Mouse (Mus musculus) adrenal gland, postnatal 36 days (tissue): ENCODE measurements at regions not wholly inside any gene's neighbourhood (a gene's known extent, or its start where the extent isn't known, plus 50 kb on each side); places are given as distances from the start of the nearest gene placed in this dataset.

ENCODE experiments used
- DNase-seq, 2 experiments: peaks; one replicate each; pipeline ENCODE4 v3.0.0; 2021; ENCODE audit warnings: mixed read lengths in 1 of 2

DNA sequence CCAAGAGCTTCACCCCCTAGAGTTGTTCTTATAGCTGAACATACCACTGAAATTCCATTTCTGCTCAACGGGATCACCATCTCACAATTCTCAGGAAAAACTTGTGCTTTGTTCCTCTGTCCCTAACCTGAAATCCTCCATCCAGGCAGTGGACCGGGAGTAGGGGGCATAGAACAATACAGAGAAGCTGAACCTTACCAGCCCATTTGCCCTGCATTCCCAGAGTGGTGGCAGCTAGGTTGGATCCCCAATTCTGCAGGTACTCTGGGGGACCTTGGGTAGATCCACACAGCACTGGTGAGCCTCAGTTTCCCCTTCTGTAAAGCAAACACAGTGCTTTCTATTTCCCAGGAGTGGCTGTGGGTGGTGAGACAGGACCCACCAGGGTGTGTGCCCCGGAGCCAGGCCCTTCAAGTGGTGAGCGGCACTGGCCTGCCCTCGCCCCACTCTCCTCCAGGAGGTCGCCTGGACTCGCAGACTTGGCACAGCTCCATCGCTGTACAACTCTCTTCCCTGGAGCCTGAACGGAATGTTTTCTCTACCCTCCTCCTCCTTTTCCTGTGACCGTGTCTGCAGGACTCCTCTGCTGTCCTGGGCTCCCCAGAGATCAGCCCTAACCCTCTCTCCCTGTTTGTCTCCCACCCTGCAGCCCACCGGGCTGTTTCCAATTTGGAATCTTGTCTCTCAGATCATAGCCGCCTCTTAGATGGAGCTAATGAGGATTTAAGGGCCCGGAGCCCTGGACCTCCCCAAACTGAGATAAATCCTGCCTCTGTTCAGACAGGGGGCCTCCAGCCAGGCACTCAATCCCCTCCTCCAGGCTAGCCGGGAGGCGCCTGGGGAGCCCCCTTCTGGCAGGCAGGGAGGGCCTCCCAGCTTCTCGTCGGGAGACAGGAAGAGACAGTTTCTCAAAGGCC lies 52.3 kb upstream of the Cux1 start:
- DNase-seq, result peak; percentile 20 to 36

DNA sequence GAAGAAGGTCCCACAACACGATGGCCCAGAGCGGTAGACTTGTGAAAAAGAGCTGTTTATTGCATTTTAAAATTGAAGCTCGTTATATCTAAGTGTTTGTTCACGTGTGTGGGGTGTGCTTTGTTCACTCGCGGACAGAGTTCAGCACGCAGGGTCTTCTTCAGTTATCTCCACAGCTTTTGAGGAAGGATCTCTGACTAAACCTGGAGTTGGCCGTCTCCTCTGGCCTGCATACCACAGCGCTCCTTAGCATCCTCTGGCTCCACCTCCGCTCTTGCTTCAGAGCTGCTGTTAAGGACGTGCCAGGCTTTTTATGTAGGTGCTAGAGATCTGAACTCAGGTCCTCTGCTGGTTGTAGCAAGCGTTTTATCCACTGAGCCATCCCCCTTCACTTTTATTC lies 52.9 kb upstream of the Cux1 start:
- DNase-seq, result no peak

GRCm38 (mm10) chr5:136621336-136622125 lies 54.2 kb upstream of the Cux1 start:
- no peak for DNase-seq

DNA sequence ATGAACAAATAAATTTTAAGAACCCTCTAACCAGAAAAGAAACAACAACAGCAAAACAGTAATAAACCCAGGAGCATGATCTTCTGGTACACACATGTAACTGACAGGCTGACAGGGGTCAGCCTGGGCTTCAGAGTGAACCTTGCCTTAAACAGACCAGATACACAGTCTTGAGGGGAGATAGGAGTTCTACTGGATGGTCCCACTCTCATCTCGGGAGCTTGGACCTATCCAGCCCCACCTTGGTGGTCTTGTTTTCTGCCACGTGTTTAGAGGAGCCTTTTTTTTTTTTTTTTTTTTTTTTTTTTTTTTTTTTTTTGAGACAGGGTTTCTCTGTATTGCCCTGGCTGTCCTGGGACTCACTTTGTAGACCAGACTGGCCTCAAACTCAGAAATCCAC lies 54.9 kb upstream of the Cux1 start:
- DNase-seq, result no peak

DNA sequence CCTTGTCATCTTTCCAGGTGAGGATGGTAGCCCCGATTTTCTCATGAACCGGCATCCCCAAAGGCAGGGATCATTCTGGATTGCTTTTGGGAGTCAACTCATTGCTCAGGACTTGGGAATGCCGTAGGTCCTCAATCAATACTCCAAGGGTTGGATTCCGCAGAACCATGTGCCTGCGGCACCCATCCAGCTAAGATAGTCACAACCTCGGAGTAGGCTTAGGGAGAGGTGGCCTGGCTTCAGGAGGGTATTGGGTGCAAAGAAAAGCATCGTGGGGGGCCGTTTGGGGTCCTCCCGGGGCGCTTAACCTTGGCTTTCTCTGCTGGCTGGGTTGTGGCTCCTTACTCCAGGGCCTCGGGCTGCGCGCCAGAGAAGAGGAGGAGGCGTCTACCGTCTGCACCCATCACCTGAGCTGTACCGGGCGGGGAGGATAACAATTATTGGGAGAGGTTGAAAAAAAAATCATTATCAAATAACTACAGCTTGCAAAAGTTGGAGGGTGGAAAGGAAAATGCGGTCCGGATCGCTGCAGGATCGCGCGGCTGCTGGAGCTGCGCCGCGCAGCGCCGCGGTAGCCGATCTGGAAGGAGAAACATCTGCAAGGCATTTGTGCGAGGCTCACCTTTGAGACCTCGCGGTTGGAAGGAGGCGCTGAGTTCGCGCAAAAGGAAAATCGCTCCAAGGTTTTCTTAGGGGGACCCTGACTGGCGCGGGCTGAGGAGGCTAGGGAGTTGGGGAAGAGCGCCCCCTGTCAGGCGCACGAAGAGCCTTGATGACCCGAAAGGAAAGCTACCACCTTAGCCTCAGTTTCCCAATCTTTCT lies 55.6 kb upstream of the Cux1 start:
- DNase-seq, result peak; percentile 68 to 79

DNA sequence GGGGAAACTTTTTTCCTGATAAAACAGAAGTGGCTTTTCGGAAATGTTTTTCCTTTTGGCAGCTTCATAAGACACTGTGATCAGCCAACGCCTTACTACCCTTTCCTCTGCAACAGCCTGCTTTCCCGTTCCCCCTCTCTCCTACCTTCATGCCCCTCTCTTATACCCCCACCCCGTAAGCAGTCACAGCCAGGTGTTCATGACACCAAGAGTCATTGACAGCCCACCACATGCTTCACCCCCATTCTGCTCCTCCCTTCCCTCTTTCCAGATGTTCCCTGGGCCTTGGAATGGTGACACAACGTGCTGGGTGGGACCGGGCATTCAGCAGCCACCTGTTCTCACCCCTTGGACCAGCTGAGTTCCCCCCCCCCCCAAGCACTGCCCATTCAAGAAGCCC lies 56.5 kb upstream of the Cux1 start:
- no peak for DNase-seq

DNA sequence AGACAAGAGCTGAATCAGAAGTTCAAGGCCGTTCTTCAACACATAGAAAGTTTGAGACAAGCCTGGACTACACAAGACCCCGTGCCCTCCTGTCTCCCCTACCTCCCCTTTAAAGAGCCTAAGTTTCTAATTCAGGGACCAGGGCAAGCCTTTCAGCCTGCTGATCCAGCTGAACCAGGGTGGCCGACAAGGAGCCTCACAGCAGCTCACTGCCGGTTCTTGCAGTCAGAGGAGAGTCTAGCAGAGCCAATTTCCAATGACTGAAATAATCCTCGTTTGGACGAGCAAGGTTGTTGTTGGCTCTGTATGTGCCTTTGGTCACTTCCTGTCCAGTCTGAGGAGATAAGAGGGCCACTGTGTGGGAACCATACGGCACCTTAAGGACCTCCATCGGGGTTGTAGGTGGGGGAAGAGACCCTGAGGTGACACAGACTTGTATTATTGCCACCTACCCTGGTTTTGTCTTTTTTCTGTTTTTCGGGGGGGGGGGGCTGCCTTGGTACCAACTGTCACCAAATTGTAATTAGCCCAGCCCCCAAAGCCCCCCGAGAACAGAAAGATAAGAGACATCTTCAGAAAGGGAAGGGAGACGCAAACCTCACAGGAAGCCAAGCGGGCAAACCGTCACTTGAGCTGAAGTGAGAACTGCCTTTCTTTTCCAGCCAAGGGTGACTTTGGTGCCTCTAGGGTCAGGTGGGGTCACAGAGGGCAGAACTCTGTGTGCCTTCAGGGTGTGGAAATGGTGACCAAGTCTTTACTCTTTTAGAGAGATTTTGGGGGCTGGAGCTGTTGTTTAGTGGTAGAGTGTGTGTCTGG lies 58.1 kb upstream of the Cux1 start:
- no peak for DNase-seq

- DNase-seq, result no peak
These were observed 59.0 kb upstream of the Cux1 start for GRCm38 (mm10) chr5:136626142-136626771.

- peak in 1 of 2 experiments; percentile 43 for DNase-seq
These were observed 59.6 kb upstream of the Cux1 start for GRCm38 (mm10) chr5:136626891-136627290.

- peak in 1 of 2 experiments; percentile 33 for DNase-seq
These were observed 60.5 kb upstream of the Cux1 start for GRCm38 (mm10) chr5:136627671-136628292.

DNA sequence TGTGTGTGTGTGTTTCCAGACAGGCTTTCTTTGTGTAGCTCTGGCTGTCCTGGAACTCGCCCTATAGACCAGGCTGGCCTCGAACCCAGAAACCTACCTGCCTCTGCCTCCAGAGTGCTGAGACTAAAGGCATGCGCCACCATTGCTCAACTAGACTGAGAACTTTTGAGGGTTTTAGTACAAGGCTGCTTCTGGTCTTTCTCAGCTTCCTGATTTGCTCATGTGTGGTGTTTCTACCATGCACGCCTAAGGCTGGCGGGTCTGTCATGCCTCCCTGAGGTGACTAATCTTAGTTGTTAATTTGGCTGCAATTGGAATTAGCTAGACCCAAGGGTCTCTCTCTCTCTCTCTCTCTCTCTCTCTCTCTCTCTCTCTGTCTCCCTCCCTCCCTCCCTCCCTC lies 61.2 kb upstream of the Cux1 start:
- DNase-seq, result no peak

DNA sequence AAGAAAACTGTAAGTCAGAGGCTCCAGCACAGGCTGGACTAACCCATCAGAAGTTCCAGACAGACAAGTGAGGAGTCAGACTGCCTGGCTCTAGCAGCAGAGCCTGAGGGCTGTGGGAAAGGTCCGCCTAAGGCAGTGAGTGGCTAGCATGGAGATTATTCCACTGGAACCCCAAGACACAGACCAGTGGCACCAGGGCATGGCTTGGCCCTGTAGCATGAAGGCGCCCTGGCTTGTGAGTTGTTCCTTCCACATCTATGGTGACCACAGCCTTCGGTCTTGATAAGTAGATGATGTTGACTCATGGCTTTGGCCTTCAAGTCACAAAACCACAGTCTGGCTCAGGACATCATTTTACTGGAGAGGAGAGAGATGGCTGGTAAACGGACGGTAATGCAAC lies 60.7 kb upstream of the Myl10 start:
- peak; percentile 18 to 25 for DNase-seq

GRCm38 (mm10) chr5:136633901-136634300 lies 59.0 kb upstream of the Myl10 start:
- DNase-seq, result no peak

DNA sequence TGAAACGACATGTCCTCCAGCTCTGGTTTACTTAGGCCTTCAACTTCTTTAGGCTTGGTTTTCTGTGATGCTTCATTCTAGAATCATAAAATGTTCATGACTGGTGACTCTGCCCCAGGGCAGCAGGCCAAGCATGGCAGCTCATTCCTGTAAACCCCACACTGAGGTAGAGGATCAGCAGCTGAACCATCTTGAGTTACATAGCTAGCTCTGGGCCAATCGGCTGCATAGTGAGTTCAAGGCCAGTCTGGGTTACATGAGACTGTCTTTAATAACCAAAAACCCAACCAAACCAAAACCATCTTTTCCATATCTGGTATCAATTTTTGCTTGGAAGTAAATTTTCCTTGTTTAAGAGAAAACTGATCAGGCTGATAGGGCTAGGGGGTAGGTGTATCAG lies 57.8 kb upstream of the Myl10 start:
- DNase-seq, result peak in 1 of 2 experiments; percentile 7

DNA sequence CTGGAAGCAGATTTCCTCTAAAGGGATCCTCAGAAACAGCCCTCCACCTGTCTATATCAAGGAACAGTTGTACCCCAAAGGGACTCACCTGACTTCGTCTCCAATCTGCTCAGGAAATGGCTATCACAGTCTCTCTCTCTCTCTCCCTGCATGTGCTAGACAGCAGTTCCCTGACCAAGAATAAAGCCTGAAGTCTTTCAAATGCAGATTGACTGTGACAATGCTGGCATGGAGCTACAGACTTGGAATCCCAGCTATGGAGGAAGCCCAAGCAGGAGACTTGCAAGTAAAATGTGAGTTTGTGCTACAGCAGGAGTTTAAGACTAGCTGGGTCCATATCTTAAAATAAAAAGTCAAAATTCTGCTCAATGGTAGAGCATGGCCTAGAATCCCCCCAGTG lies 56.5 kb upstream of the Myl10 start:
- no peak for DNase-seq

- DNase-seq, result no peak
These were observed 55.1 kb upstream of the Myl10 start for GRCm38 (mm10) chr5:136637872-136638271.

- no peak for DNase-seq
These were observed 51.9 kb upstream of the Myl10 start for GRCm38 (mm10) chr5:136640871-136641619.

DNA sequence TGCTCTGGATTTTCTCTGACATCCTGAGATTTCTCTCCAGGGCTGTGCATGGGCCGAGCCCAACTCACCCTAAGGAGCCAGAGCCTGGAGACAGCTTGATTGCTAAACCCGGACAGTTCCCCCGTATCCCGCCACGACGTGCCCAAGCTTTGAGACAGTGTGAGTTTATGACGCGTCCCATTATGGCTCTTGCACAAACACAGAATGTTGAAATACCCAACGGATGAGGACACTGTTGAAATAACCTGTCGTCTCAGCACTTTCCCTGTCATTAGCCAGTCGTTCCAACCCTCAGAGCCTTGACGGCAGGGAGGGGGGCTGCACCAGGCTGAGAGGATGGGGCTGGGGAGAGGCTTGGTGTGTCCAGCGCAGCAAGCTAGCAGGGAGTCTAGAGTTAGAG lies 50.7 kb upstream of the Myl10 start:
- DNase-seq, result peak in 1 of 2 experiments; percentile 9
